Mouse (Mus musculus): ENCODE measurements around the gene Gxylt2. TPM values are rescaled to one million over a fixed set of nuclear protein-coding genes. Genes with fewer than 3 reads are reported as not detected.

Gene Gxylt2
- polyA plus RNA-seq, 1 experiment from 2014 or later: 1.3 TPM

- Histone ChIP-seq H3K36me3 (replicated peaks) (peaks cover 92% of the 10 kb centered on the region), H3K27me3 (ENCODE audit: poor library complexity, severe bottlenecking) (no peaks in the 10 kb centered on the region), H3K27ac (no peak overlapping the region), H3K9me3 (no peaks in the 10 kb centered on the region), H3K4me3 (no peak overlapping the region), H3K4me1 (no peaks in the 10 kb centered on the region)
- WGBS: 96% methylated on average over 5 of the region's 5 CpGs
- DNase-seq (ENCODE audit: extremely low spot score, low spot score): no peak
Measured at GRCm38 (mm10) chr6:100847264-100847663, 142.7 kb downstream of the Gxylt2 start.

GRCm38 (mm10) chr6:100848682-100849375 is 144.3 kb downstream of the Gxylt2 start:
- no peaks in the 10 kb centered on the region for H3K27me3 ChIP-seq (ENCODE audit: poor library complexity, severe bottlenecking)
- no peak overlapping the region for H3K27ac ChIP-seq
- H3K9me3 ChIP-seq: no peaks in the 10 kb centered on the region
- DNase-seq (ENCODE audit: extremely low spot score, low spot score): no peak
- 94% methylated on average over 9 of the region's 9 CpGs for WGBS
- H3K4me3 ChIP-seq: no peak overlapping the region
- H3K4me1 ChIP-seq: no peaks in the 10 kb centered on the region
- peaks cover 91% of the 10 kb centered on the region for H3K36me3 ChIP-seq (replicated peaks)

- Histone ChIP-seq H3K36me3 (replicated peaks) (peaks cover 91% of the 10 kb centered on the region), H3K27ac (no peak overlapping the region), H3K27me3 (ENCODE audit: poor library complexity, severe bottlenecking) (no peaks in the 10 kb centered on the region), H3K9me3 (no peaks in the 10 kb centered on the region), H3K4me1 (no peaks in the 10 kb centered on the region), H3K4me3 (no peak overlapping the region)
- no peak for DNase-seq (ENCODE audit: extremely low spot score, low spot score)
- whole genome bisulfite sequencing: 89% methylated on average over 9 of the region's 9 CpGs
Measured at GRCm38 (mm10) chr6:100850671-100851081, 146.1 kb downstream of the Gxylt2 start.

- Histone ChIP-seq H3K4me1 (no peaks in the 10 kb centered on the region), H3K27me3 (ENCODE audit: poor library complexity, severe bottlenecking) (no peaks in the 10 kb centered on the region), H3K4me3 (no peak overlapping the region), H3K36me3 (replicated peaks) (peaks cover 91% of the 10 kb centered on the region), H3K9me3 (no peaks in the 10 kb centered on the region), H3K27ac (no peak overlapping the region)
- DNase-seq (ENCODE audit: extremely low spot score, low spot score): no peak
- WGBS: 94% methylated on average over 5 of the region's 5 CpGs
Measured at GRCm38 (mm10) chr6:100851083-100851482, 146.5 kb downstream of the Gxylt2 start.

Other genes with a start within 250 kb of the Gxylt2 start
- gene Shq1, start 33.6 kb upstream of the Gxylt2 start, polyA plus RNA-seq (2016; fragmentation: Nextera tagmentation; extraction: Ambion mirVana): 26.5 and 27.4 TPM in 2 replicates
- 24.4 and 24.7 TPM in 2 replicates for gene Ppp4r2, start 128.9 kb downstream of the Gxylt2 start, polyA plus RNA-seq (2016; fragmentation: Nextera tagmentation; extraction: Ambion mirVana)